Mouse (Mus musculus): ENCODE measurements at regions not wholly inside any gene's neighbourhood (a gene's known extent, or its start where the extent isn't known, plus 50 kb on each side); places are given as distances from the start of the nearest gene placed in this dataset.
"Not testable (repeated sequence)": the region's sequence is repeated elsewhere in the genome, so short reads cannot be mapped to it uniquely, and the experiment has no call there.

DNA sequence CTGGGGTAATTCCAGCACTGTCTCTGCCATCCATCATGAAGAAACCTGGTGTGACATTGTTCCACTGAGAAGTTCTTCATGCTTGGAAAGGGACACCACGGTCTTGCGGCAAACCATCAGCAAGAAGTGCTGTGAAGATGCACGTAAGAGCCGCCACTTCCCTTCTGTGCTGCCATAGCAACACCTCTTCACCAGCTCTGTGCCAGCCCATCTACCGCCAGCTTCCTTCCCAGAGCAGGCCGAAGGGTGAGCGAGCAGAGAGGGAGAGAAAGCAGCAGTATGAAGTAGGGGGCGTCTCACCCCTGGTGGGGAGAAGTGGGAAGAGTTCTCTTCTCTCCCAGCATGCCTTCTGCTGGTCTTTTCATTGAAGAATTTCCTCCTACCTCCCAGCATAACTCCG, 84.8 kb upstream of the Zfp637 start:
- DNase-seq (ENCODE audit: low spot score) (no peak), ATAC-seq (no peak)
- Histone ChIP-seq H3K4me3 (ENCODE audit: low read depth, low read length) (no peak overlapping the region), H3K36me3 (ENCODE audit: insufficient read depth, low read length) (no peaks in the 10 kb centered on the region), H3K4me1 (ENCODE audit: insufficient read depth, low read depth, low read length) (no peaks in the 10 kb centered on the region), H3K9ac (replicated peaks; ENCODE audit: low read depth) (no peak overlapping the region), H3K27ac (ENCODE audit: low read length) (no peak overlapping the region), H3K27me3 (replicated peaks; ENCODE audit: insufficient read depth, low read length) (no peaks in the 10 kb centered on the region), H3K4me2 (replicated peaks; ENCODE audit: low read depth, low read length) (no peak overlapping the region), H3K9me3 (ENCODE audit: low read length) (no peaks in the 10 kb centered on the region)
- TF ChIP-seq CTCF (IDR thresholded peaks at IDR 0.05), result no peak
- TF ChIP-seq EP300 (IDR thresholded peaks at IDR 0.05), result no peak
- WGBS, result 53% methylated on average over 7 of the region's 9 CpGs

- H3K4me3 ChIP-seq (ENCODE audit: low read depth, low read length); H3K36me3 ChIP-seq (ENCODE audit: insufficient read depth, low read length); ATAC-seq; H3K27ac ChIP-seq (ENCODE audit: low read length); H3K9ac ChIP-seq (replicated peaks; ENCODE audit: low read depth); H3K4me1 ChIP-seq (ENCODE audit: insufficient read depth, low read depth, low read length); H3K4me2 ChIP-seq (replicated peaks; ENCODE audit: low read depth, low read length); H3K27me3 ChIP-seq (replicated peaks; ENCODE audit: insufficient read depth, low read length); H3K9me3 ChIP-seq (ENCODE audit: low read length): not testable (repeated sequence)
- peak; percentile 59 for DNase-seq (ENCODE audit: low spot score)
- 10% methylated on average over 6 of the region's 6 CpGs for WGBS
- peak; percentile 72 for TF ChIP-seq CTCF (IDR thresholded peaks at IDR 0.05)
These were observed 82.5 kb upstream of the Zfp637 start for GRCm38 (mm10) chr6:117758516-117758915.

DNA sequence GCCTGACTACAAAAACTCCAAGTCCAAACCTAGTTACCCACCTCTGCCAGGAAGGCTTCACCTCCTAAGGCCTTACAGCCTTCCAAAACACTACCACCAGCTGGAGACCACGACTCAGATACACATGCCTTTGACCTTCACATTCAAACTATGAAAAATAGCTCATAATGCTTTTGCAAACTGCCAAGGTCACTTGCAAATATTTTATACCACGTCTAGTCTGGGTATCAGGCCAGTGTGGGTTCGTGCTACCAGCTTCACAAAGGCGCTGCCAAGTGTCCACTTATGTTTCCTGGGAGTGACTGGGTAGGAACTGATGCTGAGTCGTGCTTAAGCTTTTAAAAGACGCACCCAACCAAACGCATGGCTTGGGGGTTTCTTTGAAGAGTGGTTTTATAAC, 69.5 kb upstream of the Zfp637 start:
- Histone ChIP-seq H3K9ac (replicated peaks; ENCODE audit: low read depth) (no peak overlapping the region), H3K27ac (ENCODE audit: low read length) (no peak overlapping the region), H3K27me3 (replicated peaks; ENCODE audit: insufficient read depth, low read length) (no peaks in the 10 kb centered on the region), H3K36me3 (ENCODE audit: insufficient read depth, low read length) (no peaks in the 10 kb centered on the region), H3K9me3 (ENCODE audit: low read length) (no peaks in the 10 kb centered on the region), H3K4me1 (ENCODE audit: insufficient read depth, low read depth, low read length) (no peaks in the 10 kb centered on the region), H3K4me2 (replicated peaks; ENCODE audit: low read depth, low read length) (no peak overlapping the region), H3K4me3 (ENCODE audit: low read depth, low read length) (no peak overlapping the region)
- TF ChIP-seq EP300 (IDR thresholded peaks at IDR 0.05), result no peak
- TF ChIP-seq CTCF (IDR thresholded peaks at IDR 0.05), result no peak
- ATAC-seq (no peak), DNase-seq (ENCODE audit: low spot score) (no peak)
- 62% methylated on average over 7 of the region's 7 CpGs for WGBS

- Histone ChIP-seq H3K27me3 (replicated peaks; ENCODE audit: insufficient read depth, low read length) (no peaks in the 10 kb centered on the region), H3K9ac (replicated peaks; ENCODE audit: low read depth) (no peak overlapping the region), H3K9me3 (ENCODE audit: low read length) (no peaks in the 10 kb centered on the region), H3K4me2 (replicated peaks; ENCODE audit: low read depth, low read length) (no peak overlapping the region), H3K36me3 (ENCODE audit: insufficient read depth, low read length) (no peaks in the 10 kb centered on the region), H3K4me3 (ENCODE audit: low read depth, low read length) (no peak overlapping the region), H3K4me1 (ENCODE audit: insufficient read depth, low read depth, low read length) (no peaks in the 10 kb centered on the region), H3K27ac (ENCODE audit: low read length) (no peak overlapping the region)
- no peak for DNase-seq (ENCODE audit: low spot score)
- no peak for TF ChIP-seq CTCF (IDR thresholded peaks at IDR 0.05)
- ATAC-seq, result no peak
These were observed 68.6 kb upstream of the Zfp637 start for GRCm38 (mm10) chr6:117772396-117772795.

DNA sequence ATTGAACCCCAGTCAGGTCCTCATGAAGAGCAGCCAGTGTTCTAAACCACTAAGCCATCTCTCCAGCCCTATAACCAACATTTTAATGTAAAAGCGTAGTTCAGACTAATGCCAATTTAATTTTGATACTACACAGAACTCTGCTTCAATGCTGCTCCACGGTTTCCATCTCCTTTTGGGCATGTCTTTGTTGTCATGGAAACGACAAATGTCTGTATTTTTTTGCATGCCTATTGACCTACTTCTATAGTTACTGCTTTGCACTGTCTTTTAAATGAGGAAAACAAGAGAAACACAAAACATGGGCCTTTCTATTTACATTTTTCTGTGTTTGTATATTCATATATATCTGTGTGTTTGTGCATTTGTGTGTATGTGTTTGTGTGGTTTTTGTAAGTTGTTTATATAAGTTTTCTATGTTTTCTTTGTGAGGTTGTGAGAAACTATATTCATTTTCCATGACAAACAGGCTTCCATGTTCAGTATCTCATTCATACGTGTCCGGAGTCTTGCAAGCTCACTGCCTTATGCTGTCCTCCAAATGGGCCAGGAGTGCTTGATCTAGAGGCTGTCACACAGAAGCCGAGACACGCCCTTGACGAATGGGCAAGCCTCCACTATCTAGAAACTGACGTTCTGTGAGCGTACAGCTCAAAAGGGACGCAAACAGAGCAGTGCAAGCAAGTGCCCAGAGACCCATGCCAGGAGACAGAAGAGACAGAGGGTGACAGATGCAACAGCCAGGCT, 65.5 kb upstream of the Zfp637 start:
- no peak overlapping the region for H3K9ac ChIP-seq (replicated peaks; ENCODE audit: low read depth)
- no peak for DNase-seq (ENCODE audit: low spot score)
- 54% methylated on average over 11 of the region's 11 CpGs for WGBS
- H3K27ac ChIP-seq (ENCODE audit: low read length), result no peak overlapping the region
- no peaks in the 10 kb centered on the region for H3K9me3 ChIP-seq (ENCODE audit: low read length)
- no peaks in the 10 kb centered on the region for H3K4me1 ChIP-seq (ENCODE audit: insufficient read depth, low read depth, low read length)
- no peak for ATAC-seq
- H3K36me3 ChIP-seq (ENCODE audit: insufficient read depth, low read length), result no peaks in the 10 kb centered on the region
- TF ChIP-seq CTCF (IDR thresholded peaks at IDR 0.05), result no peak
- TF ChIP-seq EP300 (IDR thresholded peaks at IDR 0.05), result no peak
- H3K4me2 ChIP-seq (replicated peaks; ENCODE audit: low read depth, low read length), result no peak overlapping the region
- H3K27me3 ChIP-seq (replicated peaks; ENCODE audit: insufficient read depth, low read length), result no peaks in the 10 kb centered on the region
- no peak overlapping the region for H3K4me3 ChIP-seq (ENCODE audit: low read depth, low read length)

GRCm38 (mm10) chr6:117778027-117778426, 63.0 kb upstream of the Zfp637 start:
- H3K4me3 ChIP-seq (ENCODE audit: low read depth, low read length), result no peak overlapping the region
- DNase-seq (ENCODE audit: low spot score), result no peak
- H3K4me1 ChIP-seq (ENCODE audit: insufficient read depth, low read depth, low read length), result no peaks in the 10 kb centered on the region
- H3K4me2 ChIP-seq (replicated peaks; ENCODE audit: low read depth, low read length), result no peak overlapping the region
- WGBS, result 58% methylated on average over 2 of the region's 2 CpGs
- H3K9ac ChIP-seq (replicated peaks; ENCODE audit: low read depth), result no peak overlapping the region
- no peaks in the 10 kb centered on the region for H3K27me3 ChIP-seq (replicated peaks; ENCODE audit: insufficient read depth, low read length)
- no peaks in the 10 kb centered on the region for H3K36me3 ChIP-seq (ENCODE audit: insufficient read depth, low read length)
- no peaks in the 10 kb centered on the region for H3K9me3 ChIP-seq (ENCODE audit: low read length)
- no peak for ATAC-seq
- H3K27ac ChIP-seq (ENCODE audit: low read length), result no peak overlapping the region
- TF ChIP-seq CTCF (IDR thresholded peaks at IDR 0.05), result no peak
- no peak for TF ChIP-seq EP300 (IDR thresholded peaks at IDR 0.05)

DNA sequence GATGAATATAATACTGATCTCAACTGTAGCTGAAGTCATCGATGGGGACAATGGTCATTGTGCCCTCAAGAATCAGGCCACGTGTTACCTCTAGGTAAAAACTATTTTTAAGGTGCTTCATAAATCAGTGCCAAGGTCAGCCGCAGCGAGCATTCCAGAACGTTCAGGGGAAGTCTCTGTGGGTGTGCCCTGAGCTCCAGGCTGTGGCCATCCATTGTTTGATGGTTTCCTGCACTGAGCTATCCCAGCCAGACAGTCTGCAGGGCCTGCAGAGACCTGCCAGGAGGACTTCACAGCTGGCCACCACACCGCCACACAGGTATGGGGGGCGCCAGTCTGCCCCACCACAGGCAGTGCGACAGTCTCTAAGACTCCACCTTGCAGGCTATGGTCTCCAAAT, 62.5 kb upstream of the Zfp637 start:
- ATAC-seq, result peak; percentile 90
- H3K9me3 ChIP-seq (ENCODE audit: low read length), result no peaks in the 10 kb centered on the region
- 0 out of 2 replicates have a peak overlapping the region, but pooled peaks have one; percentile 43 for H3K27ac ChIP-seq (ENCODE audit: low read length)
- H3K4me3 ChIP-seq (ENCODE audit: low read depth, low read length), result no peak overlapping the region
- H3K4me2 ChIP-seq (replicated peaks; ENCODE audit: low read depth, low read length), result no peak overlapping the region
- DNase-seq (ENCODE audit: low spot score), result peak; percentile 41
- H3K4me1 ChIP-seq (ENCODE audit: insufficient read depth, low read depth, low read length), result no peaks in the 10 kb centered on the region
- H3K9ac ChIP-seq (replicated peaks; ENCODE audit: low read depth), result no peak overlapping the region
- WGBS, result 46% methylated on average over 8 of the region's 8 CpGs
- H3K36me3 ChIP-seq (ENCODE audit: insufficient read depth, low read length), result no peaks in the 10 kb centered on the region
- TF ChIP-seq CTCF (IDR thresholded peaks at IDR 0.05) (no peak), EP300 (IDR thresholded peaks at IDR 0.05) (peak; percentile 39; the same call in 1 of the 2 replicates)
- no peaks in the 10 kb centered on the region for H3K27me3 ChIP-seq (replicated peaks; ENCODE audit: insufficient read depth, low read length)

Measured in lung, postnatal 0 days (tissue).